Mouse (Mus musculus) cerebellum, adult 9-10 months (tissue): ENCODE results near the gene Clca2.

Experiments used
- DNase-seq: peaks from one replicate; pipeline ENCODE4 v3.0.0; 2022

The Clca2 gene

DNA sequence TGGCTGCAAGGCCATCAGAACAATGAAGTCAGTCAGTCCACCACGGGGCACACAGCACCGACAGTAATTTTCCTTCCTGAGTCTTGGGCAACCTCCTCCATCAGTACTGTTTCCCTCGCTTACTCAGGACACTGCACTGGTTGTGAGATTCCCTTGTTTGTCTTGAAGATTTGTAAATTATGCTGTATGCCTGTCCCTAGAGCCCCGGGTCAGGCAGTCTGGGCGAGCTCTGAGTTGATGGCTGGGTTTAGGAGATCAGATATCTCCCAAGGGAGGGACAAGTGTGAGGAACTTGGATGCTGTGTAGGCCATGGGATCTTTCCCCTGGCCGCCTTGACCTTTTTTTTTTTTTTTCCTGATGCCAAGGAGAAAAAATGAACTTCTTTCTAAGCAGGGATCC is at the start of gene Clca2:
Clca2 (minus strand) TSS at position 153 of the 400 bp plus-strand sequence.
- no peak for DNase-seq

DNA sequence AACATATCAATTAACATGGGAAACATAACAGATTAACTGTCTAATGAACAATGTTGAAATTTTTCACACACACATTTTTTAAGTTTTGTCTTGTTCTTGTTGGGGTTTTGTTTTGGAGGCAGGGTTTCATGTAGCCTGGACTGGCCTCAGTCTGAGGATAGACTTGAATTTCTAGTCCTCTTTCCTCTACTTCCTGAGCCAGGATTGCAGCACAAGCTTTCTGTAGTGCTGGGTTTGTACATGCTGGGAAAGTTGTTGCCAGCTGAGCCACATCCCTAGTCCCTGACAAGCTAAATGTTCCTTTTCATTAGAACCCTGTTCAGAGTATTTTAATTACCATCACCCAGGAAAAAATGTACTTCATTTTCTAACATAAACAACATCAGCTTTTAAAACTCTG is 48.7 kb upstream of the Clca2 start:
- DNase-seq: no peak

DNA sequence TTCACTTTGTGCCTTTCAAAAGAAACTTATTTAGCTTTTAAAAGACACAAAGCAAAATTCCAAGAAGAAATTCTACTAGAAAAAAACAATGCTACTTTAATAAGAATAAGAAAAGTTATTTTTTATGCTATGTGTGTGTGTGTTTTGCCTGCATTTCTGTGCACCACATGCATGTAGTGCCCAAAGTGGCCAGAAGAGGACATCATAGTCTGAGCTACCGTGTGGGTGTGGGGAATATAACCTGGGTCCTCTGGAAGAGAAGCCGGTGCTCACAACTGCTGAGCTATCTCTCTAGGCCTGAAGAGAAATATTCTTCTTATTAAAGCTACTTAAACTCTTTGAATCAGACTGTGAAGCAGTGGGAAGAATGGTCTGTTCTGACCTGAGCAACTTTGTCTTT is 48.2 kb upstream of the Clca2 start:
- no peak for DNase-seq

DNA sequence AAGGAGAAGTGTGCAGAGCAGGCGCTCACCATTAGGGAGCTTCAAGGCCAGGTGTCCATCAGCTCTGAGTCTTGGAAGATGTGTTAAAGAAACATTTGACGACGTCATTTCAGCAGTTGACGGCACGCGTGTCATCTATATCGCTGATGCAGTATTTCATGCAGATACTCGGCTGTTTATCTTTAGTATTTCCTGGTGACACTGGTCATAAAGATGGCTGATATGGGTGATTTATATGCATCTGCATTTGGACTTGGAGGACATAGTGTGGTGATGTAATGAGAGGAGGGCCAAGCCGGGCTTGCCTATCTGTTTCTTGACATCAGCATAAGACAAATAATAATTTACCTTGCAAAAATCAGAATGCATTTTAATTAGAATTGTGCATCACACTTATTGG is 47.6 kb upstream of the Clca2 start:
- DNase-seq: no peak

DNA sequence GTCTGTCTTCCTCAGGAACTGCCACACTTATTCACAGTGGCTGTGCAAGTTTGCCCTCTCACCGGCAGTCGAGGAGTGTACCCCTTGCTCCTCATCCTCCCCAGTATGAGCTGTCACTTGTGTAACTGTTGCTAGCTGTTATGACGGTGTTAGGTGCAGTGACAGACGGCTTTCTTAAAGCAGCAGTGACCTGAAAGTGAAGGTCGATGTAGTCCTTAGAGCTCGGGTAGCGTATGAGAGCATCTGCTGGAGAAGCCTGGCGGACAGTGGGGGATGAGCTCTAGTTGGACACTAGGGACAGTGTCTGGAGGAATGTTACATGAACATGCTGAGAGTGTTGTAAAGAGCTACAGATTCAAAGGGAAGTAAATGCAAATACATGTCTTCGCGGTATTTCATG is 44.6 kb upstream of the Clca2 start:
- no peak for DNase-seq

DNA sequence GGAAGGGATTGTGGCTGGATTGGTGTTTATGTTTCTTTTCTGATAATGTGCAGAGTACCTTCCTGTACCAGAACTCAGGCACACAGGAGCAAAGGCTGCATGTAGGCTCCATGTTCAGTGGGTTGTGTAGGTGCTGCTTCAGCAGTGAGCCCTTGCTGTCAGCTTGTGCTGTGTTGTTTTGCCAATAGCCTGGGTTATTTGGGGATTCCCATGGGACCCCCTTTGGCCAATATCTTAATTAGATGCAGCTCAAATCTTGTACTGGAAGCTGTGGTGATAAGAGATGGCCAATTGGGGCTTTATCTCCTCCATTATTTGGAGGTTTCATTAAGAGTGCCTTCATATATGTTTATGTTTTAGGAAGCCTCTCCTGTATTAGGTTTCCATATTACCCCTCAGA is 43.7 kb upstream of the Clca2 start:
- no peak for DNase-seq

DNA sequence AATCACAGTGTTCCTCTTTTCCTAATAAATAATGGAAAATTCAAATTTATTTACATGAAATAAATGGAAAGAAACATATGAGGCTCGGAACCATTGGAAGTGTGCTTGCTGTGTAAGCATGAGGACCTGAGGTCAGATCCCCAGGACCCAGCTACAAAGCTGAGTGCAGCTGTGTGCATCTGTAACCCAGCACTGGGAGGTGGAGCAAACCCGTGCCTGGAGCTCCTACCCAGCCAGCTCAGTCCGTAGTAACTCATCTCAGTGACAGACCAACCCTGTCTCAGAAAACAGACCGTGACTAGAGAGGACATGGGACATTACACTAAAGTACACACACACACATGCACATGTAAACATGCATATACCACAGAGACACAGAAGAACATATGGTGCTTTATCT is 41.0 kb upstream of the Clca2 start:
- no peak for DNase-seq

DNA sequence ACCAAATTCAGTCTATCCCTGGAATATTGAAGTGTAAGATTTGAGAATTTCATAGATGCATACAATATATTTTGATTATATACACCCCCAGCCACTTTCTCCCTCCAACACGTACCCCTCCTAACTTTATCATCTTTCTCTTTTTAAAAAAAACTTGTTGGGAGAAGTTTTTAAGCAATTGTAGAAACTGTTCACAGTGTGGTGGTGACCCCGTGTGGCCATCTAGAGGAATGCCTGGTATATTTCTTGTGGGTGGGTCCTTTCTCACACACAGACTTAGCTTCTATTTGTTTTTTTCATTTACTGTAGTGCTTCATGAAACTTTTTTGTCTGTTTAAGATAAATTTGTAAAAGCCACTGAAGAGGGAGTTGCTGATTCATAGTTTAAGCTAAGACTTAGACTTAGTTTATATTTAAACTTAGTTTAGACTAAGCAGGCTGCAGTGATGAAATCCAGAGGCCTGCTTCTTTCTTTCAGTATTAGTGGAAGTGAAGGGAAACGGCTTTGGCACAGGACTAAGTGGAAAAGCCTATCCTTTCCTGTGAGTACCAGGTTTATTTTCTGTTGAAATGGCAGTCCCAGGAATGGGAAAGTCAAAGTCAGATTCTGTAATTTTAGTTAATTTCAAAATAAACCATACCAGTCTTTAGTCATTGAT is 32.1 kb upstream of the Clca2 start:
- no peak for DNase-seq

DNA sequence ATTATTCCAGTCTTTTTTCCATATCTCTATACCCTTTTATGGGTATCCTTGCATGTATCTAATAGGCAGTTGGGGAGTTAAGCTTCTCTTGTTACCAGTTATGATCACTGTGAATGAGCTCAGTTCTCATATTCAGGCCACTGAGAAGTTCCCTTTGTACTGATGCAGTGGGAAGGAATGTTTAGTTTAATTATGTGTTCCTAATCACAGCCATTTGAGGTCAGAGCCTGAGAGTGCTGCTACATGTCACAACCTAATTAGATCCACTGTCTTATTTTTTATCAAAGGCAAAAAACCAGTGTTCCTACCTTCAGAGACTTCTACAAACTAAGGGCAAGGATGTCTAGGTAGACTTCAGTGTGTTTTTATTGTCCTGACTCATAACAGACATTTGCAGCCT is 30.1 kb upstream of the Clca2 start:
- no peak for DNase-seq

DNA sequence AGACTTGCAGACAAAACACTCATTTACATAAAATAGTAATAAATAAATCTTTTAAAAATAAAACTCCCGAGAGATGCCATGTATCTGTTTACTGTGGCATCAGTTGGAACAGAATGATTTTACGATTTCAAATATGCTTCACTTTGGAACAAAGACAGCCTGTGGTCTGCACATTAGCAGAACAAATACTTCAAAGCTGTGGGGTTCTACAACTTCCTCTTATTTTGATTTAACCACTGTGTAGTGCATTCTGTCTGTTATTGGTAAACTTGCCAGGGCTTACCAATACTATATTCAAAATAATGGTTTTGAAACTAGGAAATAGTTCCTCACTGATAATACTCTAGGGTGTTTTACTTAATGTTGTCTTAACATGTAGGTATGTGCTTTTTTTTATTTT is 27.4 kb upstream of the Clca2 start:
- DNase-seq: no peak

DNA sequence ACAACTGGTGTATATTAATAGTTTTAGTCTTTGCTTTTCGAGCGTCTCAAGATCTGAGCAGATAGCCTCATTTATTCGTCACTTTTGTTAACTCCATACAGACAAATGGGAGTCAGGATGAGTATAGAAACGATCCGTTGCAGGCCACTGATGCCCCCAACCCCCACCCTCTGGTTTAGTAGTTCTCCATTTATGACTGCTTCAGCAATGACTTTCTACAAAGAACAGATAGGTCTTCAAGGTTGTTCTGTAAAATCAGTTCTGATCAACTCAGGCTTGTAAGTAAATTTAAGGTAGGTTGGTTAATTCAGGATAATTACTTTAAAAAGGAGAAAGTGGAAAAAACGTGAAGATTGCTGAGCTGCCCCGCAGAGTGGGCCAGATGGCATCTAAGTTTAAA is 20.2 kb upstream of the Clca2 start:
- no peak for DNase-seq

DNA sequence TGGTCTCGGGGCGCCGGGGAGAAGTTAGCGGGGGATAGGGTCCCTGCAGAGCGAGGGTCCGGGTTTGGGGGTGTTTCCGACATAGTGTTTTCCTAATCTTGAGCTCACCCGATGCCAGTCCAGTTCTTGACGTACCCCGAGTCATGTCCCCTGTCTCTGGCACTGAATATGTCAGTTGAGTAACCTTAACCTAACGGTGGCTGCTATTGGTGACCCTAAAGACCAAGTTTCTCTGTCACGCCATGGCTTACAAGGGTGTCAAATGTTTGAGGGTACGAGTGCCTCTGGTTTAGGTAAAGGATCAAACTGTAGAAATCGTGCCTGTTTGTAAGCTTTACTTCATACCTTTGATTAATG is 19.7 kb upstream of the Clca2 start:
- no peak for DNase-seq

DNA sequence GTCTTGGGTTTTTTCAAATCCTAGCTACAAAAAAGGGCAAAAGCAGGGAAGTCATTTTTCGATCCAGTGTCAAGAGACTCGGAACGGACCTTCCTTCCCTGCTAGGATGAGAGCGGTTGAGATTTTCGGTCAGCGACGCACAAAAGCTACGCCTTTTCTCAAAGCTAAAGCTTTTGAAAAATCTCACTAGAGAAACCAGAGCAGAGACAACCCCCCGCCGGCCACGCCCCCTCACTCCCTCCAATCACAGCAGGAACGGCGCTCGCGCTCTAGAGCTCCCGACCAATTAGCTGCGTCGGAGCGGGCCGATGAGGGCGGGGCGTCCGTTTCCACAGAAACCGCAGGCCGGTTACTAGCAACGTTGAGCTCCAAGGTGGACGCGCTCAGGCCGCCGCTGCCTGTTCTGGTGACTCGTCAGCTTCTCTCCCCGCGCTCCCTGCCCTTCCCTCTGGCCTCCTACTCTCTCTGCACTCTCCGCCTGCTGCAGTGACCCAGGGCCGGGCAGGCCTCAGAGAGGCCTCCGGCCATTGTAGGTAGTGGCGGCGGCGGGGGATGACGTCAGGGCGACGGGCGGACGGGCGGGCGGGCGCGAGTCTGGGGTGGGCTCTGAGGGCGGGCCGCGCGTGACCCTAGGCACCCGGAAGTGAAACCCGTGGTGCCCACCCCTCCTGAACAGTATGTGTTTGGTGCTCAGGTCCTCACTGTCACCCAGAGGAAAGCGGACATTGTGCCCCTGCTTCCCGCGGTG is 19.2 kb upstream of the Clca2 start, which contains the start of gene Odf2l:
Odf2l (plus strand) TSS at position 335 of the 748 bp plus-strand sequence.
- peak; percentile 97 for DNase-seq

DNA sequence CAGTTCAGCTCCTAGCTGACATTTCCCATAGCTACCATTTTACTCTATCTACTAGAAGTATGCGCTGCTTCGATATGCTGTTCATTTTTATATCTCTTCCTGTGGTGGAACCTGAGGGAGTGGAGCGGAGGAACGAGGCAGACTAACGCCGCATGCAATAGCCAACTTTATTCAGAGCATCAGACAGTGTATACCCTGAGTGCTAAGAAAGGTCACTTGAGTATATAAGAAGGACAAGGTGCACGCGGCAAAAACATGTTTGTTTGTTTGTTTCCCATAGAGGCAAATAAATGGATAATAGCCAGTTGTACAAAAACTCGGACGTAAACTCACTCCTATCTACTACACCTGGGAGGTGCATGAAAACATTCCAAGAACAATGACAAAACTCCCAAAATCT is 18.4 kb upstream of the Clca2 start:
- peak; percentile 40 for DNase-seq

DNA sequence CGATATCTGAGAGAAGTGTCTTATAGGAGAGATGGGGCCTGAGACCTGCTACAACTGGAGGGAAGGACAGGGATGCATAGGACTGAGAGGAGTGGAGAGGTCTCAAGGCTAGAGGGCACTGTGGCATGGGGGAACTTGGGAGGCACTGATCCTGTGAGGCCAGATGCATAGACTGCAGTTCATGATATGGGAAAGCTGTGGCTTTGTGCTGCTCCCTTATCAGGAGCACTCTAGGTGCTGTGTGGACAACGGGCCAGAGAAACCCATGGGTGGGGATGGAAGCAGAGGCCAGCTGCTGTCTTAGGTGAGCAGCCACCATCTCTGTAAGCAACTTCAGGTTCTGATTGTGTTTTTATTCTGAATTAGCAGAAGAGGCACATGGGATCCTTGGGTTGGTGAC is 15.9 kb upstream of the Clca2 start:
- no peak for DNase-seq

DNA sequence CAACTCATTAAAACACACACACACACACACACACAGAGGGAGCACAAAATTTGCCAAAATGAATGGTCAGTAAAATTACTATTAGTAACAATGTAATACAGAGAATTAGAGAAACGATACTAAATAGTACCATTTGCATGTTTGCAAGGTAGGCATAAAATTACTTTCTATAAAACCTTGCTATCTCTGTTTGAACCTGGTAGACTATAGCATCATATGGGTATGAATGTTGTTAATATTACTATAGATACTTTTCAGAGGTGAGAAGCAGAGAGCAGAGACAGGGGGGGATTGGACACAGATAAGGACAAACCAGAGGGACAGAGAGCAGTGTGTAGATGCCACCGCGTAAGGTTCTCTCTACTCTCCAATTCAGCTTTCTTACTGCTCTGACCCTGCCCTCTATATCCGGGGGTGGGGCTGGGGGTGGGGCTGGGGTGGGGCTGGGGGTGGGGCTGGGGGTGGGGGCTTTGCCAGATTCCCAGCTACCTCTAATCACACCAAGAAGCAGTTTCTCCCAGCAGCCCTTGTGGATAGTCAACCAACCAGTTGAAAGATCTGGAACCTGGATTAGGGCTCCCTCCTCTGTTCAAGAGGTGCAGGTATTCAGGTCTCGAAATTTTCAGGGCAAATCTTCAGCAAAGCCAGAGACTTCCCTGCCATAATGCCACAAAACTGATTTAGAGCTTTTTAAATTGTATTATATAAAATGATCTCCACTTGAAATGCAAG is 6.7 kb upstream of the Clca2 start:
- no peak for DNase-seq

DNA sequence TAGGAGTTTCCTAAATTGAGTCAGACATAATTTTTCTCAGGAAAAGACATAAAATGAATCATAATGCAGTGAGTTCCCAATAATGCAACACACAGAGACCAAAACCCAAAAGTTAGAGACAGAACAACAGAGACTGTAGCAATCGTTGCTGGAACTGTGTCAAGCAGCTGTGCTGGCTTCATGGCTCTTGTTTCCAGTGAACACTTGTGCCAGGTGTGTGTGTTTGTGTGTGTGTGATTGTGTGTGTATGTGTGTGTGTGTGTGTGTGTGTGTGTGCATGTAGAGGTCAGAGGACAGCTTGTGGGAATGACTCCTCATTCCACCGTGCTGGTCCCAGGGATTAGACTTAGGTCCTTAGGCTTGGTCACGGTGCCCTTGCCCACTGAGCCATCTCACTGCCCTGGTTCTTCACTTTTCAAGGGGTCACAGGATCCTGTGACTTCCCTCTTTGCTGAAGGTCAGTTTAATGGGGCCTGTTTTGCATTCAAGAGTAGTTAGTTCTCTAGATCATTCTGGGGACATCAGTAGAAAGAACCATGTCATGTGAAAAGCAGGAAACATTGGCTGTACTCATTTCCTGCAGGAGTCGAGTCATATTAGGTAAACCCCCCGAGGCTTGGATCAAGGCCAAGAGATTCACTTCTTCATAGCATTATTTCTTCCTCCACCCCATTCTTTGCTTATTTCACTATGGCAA is 6.0 kb upstream of the Clca2 start:
- no peak for DNase-seq

DNA sequence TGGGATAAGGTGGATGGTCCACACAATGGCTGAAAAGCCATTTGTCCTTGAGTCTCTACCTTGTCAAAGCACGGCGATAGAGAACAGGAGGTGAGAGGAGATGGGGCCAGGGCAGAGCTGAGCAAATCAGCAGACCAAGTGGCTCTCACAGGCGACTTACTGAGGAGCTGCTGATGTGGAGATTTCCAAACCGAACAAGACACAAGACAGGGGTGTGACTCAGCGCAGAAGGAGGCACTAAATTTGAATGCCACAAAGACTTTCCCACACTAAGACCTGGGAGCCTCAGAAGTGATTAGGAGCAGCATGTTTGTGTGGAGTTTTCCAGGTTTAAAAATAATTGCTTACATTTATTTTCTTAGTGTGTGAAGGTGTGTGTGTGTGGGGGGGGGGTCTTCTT is 4.5 kb upstream of the Clca2 start:
- DNase-seq: no peak

DNA sequence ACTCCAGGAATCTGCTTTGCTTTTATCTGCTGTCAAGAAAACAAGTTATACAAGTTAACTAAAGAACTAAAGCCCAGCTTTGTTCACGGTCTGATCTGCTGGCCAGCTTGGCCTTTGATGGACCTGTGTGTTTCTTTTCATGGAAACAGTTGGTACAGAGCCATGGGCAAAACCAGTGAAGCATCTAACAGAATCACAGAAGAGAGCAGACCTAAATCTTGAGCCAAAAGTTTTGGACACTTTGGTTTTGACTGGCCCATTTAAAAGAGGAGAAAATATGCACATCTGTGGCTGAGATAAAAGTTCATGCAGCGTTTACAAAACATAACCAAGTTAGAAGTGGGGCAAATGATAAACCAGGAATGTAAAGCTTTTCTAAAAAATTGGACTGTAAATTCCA is 4.1 kb upstream of the Clca2 start:
- no peak for DNase-seq

DNA sequence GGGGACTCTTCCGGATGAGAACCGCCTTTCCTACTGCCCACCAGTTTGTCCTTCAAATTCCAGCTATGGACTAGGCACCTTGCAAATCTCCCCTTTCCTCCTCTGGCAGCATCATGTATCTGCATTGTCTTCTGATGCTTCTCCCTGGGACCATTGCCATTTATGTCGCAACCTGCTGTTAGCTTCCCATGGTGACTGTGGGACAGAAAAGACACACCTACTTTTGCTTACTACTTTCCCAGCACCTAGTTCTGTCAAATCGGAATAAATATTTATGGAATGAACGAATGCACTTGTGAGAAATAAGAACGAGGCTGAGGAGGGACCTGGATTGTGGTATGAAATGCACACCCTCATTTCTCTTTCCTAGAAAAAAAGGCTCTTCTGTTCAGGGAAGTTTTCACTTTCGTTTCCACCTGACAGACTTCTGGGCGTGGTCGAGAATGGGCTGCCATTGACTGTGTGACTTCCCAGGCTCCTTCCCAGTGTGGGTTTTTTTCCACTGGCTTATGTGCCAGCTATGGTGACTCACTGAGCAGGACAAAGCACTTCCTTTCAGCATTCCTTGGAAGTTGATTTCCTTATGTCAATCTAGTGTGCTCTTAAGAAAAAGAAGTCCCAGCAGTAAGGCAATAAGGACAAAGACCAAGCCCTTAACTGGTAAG is 2.8 kb upstream of the Clca2 start:
- DNase-seq: no peak

DNA sequence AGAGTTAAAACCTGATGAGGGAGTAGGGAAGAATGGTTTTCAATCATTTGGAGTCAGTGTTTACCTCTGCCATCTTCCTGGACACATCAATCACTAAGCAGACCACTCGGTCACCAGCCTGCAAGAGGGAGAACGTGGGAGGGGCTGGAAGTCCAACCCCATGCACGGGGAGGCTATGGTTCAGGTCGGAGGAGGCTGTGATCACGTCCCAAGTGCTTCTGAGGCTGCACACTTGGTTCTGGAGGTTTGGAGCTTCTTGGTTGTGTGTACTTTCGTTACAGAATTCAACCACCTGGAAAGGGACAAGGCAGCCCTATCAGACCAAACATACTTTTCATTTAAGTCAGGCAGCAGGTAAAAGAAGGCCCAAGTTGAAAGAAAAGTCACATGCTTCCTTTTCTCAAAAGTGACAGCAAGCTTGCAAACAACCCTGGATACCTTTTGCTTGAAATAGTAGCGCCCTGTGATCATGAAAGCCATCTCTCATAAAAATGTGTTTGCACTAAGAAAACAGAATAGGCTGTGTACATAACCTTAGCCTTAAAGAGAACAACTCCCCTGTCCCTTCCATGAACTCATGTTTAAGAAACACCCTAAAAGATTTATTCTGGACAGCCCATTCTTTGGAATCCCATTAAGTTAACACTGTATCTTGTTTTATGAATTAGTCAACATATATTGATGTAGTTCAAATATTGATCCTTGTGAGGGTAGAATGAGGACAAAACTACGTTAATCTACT is 11.2 kb downstream of the Clca2 start:
- no peak for DNase-seq

DNA sequence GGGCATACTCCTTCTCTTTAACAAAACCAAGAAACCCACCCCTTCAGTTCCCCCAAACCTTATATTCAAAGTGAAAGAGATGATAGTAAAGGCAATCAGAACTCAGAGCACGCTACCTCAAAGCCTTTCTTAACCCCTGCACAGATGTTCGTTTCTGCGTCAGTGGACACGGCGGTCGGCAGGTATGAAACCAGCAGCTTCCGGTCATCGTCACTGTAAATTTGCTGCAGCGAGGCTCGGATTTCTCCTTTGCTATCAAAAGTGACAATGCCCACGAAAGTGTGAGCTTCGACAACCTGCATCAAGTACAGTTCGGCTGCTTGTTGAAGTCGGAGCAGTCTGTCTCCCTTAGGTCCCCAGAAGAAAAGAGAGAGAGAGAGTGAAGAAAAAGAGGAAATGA is 13.1 kb downstream of the Clca2 start:
- DNase-seq: no peak
